Mouse (Mus musculus): ENCODE results near the gene Gpx6. TPM values are rescaled to one million over a fixed set of nuclear protein-coding genes. Genes with fewer than 3 reads are reported as not detected.
A peak's percentile ranks its signal among the peaks of the same experiment; 100 is the strongest.

Gpx6 gene
- total RNA-seq, 4 experiments from 2014 or later: not detected

GRCm38 (mm10) chr13:21322509-21323375 lies 10.8 kb downstream of the Gpx6 start:
- DNase-seq (ENCODE audit: low spot score in 2 of 2): no peak

GRCm38 (mm10) chr13:21323405-21323804 lies 11.5 kb downstream of the Gpx6 start:
- no peak for DNase-seq (ENCODE audit: low spot score in 2 of 2)

GRCm38 (mm10) chr13:21326191-21326590 lies 14.3 kb downstream of the Gpx6 start:
- DNase-seq (ENCODE audit: low spot score in 2 of 2): no peak

- DNase-seq (ENCODE audit: low spot score in 2 of 2): peak; percentile 13 to 36
Observed at GRCm38 (mm10) chr13:21326657-21327211, 14.8 kb downstream of the Gpx6 start.

GRCm38 (mm10) chr13:21327424-21327823 lies 15.5 kb downstream of the Gpx6 start:
- no peak for DNase-seq (ENCODE audit: low spot score in 2 of 2)

GRCm38 (mm10) chr13:21346610-21347009 lies 34.7 kb downstream of the Gpx6 start, which contains the start of gene Olfr1367:
Gene Olfr1367, plus strand, starts transcription at chr13:21346910.
- DNase-seq (ENCODE audit: low spot score in 2 of 2): no peak

GRCm38 (mm10) chr13:21350593-21350992 lies 38.7 kb downstream of the Gpx6 start:
- DNase-seq (ENCODE audit: low spot score in 2 of 2): no peak

GRCm38 (mm10) chr13:21362621-21363248 lies 50.8 kb downstream of the Gpx6 start, which contains the start of gene Zscan12:
Gene Zscan12, plus strand, starts transcription at chr13:21362820.
- DNase-seq (ENCODE audit: low spot score in 2 of 2): peak; percentile 77 to 88

- DNase-seq (ENCODE audit: low spot score in 2 of 2): no peak
Observed at GRCm38 (mm10) chr13:21363719-21364118, 51.8 kb downstream of the Gpx6 start.

- DNase-seq (ENCODE audit: low spot score in 2 of 2): no peak
Observed at GRCm38 (mm10) chr13:21366635-21367034, 54.7 kb downstream of the Gpx6 start.

Other genes with a start within 250 kb of the Gpx6 start
- gene Olfr1370, start 237.2 kb upstream of the Gpx6 start, total RNA-seq (2022): not detected
- gene Olfr1369-ps1, start 200.6 kb upstream of the Gpx6 start, total RNA-seq (2022): not detected
- gene Olfr263, start 182.5 kb upstream of the Gpx6 start, total RNA-seq (2022): not detected
- not detected for gene Olfr1368, start 166.3 kb upstream of the Gpx6 start, total RNA-seq (2022)
- 10 to 100 TPM; 22.7 to 27.5 (median 25.3) TPM for gene Trim27, start 132.7 kb upstream of the Gpx6 start, total RNA-seq (2022)
- not detected for gene Gpx5, start 19.4 kb upstream of the Gpx6 start, total RNA-seq (2022)
- not detected for gene Olfr1367, start 34.8 kb downstream of the Gpx6 start, total RNA-seq (2022)
- 10 to 100 TPM in 1 of 4 experiments, 1 to 10 TPM in 3; 7.7 to 10.5 (median 8.5) TPM for gene Zscan12, start 50.7 kb downstream of the Gpx6 start, total RNA-seq (2022)
- gene Zkscan3, start 90.6 kb downstream of the Gpx6 start, total RNA-seq (2022): 10 to 100 TPM; 11.5 to 13.3 (median 12.1) TPM
- under 1 TPM in 3 of 4 experiments, not detected in 1; 0.36 to 0.53 (median 0.46) TPM for gene Pgbd1, start 128.9 kb downstream of the Gpx6 start, total RNA-seq (2022)
- gene Zscan26, start 141.6 kb downstream of the Gpx6 start, total RNA-seq (2022): 10 to 100 TPM; 12.9 to 15.9 (median 14.5) TPM
- under 1 TPM in 3 of 4 experiments, not detected in 1; 0.19 to 0.22 (median 0.20) TPM for gene Nkapl, start 156.4 kb downstream of the Gpx6 start, total RNA-seq (2022)
- 1 to 10 TPM in 1 of 4 experiments, under 1 TPM in 3; 0.27 to 1.1 (median 0.43) TPM for gene Zkscan4, start 166.8 kb downstream of the Gpx6 start, total RNA-seq (2022)
- gene Gm10065, start 167.3 kb downstream of the Gpx6 start, total RNA-seq (2022): not detected
- 10 to 100 TPM; 20.3 to 26.8 (median 22.2) TPM for gene AK157302, start 183.1 kb downstream of the Gpx6 start, total RNA-seq (2022)
- 100 to 1,000 TPM in 1 of 4 experiments, 10 to 100 TPM in 3; 74.4 to 112 (median 87.3) TPM for gene Gm11273, start 189.3 kb downstream of the Gpx6 start, total RNA-seq (2022)
- gene Zkscan8, start 219.0 kb downstream of the Gpx6 start, total RNA-seq (2022): 1 to 10 TPM; 4.6 to 9.3 (median 7.2) TPM
- gene Olfr1366, start 230.7 kb downstream of the Gpx6 start, total RNA-seq (2022): not detected
- not detected for gene Olfr1535, start 247.8 kb downstream of the Gpx6 start, total RNA-seq (2022)

All from gastrocnemius, adult 8-10 months (tissue).